Mouse (Mus musculus): Measurements from ENCODE around the gene Insc.

Gene Insc

DNA sequence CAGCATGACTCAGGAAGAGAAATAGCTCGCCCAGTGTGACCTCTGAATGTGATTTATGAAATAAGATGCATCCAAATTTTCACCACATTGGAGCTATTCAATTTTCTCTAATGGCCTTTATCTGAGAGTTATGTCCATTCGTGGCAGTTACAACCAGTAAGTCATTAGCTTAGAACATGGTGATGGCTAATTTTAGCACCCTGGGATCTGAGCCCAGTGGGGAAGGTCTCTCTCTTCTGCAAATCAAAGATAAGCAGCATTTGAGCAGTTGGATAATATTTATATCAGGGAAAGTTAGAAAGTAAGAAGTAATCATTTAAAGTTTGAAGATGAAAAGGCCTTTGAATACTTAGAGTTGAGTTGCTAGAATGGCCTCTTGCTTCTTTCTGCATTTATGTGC, 19.2 kb downstream of the Insc start:
- DNase-seq (ENCODE audit: low read depth, low spot score): no peak

DNA sequence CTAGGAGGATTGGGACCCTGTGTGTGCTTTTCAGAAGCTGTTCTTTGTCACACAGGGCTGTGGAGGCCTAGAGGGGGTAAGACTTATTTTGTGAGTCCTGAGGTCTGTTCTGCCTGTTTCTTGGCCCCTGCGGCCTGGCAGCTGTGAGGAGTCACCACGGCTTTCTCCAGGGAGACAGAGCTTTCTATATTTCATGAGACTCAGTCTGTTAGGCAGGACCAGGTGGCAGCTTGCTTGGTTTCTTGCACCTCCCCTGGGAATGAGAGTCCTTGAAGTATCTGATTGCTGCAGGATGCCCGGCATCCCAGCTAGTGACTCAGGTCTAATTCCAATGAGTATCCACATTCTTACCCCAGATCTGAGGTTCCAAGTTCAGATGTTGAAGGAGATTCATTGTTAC, 21.8 kb downstream of the Insc start:
- no peak for DNase-seq (ENCODE audit: low read depth, low spot score)

DNA sequence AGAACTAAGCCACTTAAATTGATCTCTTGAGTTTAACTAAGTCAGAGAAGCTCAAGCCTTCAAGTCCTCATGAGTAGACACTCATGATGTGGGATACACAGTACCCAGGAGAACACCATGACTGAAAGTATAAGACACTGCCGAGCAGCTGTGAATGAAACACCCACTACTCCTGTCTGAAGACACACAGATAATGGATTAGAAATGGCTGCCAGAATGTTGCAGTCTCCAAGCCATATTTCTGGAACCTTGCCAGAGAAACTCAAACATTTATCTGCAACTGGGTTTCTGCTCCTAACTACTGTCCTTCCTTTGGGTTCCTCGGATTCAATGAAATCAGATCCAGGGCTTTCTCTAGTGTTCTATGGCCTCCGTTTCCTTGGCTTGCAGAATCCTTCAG, 23.0 kb downstream of the Insc start:
- DNase-seq (ENCODE audit: low read depth, low spot score): no peak

DNA sequence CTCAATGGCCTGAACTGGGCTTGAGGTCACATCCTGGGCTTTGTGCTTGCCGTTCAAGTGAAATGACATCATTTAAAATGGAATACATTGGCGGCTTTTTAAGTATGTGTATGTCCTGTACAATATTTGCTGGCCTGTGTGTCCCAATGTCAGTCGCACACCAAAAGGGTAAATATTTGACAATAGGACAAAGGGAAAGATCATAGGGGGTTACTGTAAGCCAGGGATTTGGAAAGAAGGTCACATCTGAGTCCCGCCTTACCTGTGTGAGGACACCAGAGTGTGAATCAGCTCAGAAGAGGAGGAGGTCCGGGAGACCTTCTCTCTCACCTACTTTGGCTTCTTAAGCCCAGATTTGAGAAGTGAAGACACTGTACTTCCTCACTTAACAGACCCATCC, 25.0 kb downstream of the Insc start:
- no peak for DNase-seq (ENCODE audit: low read depth, low spot score)

GRCm38 (mm10) chr7:114769041-114769440, 25.5 kb downstream of the Insc start:
- no peak for DNase-seq (ENCODE audit: low read depth, low spot score)

DNA sequence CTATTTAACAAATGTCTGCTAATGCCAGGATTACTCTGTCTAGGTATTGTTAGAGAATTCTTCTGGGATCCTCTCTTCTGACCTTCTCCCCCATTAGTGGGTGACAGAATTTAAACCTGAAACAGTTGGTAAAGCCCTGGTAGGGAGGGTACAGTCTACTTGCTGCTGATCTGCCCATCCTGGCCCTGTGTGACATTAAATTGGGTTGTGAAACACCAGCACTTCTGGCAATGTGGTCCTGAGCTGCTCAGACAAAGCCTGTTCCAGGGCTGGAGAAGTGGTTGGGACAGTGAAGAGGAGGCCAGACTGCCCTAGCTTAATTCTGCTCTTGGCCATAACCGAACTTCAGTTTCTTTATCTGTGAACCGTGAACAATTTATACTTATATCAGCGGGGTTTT, 27.1 kb downstream of the Insc start:
- DNase-seq (ENCODE audit: low read depth, low spot score): no peak

DNA sequence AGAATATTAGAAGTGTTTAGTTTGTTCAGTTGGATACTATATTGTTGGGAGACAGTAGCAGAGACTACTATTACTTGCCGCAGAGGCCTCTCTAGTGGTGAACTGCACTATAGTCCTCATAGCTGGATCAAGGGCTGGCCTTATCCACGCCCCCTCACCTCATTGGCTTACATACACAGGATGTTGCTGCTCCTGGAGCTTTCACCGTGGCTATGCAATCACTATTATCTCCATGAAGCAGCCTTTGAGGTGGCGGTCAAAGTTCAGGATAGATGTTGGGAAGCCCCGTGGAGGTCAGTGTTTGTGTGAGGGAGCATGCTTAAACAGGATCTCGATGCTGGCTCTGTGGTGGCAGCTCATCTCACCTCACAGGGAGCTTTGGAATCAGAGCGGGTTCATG, 28.3 kb downstream of the Insc start:
- DNase-seq (ENCODE audit: low read depth, low spot score): no peak

- no peak for DNase-seq (ENCODE audit: low read depth, low spot score)
Measured at GRCm38 (mm10) chr7:114773781-114774180, 30.3 kb downstream of the Insc start.

DNA sequence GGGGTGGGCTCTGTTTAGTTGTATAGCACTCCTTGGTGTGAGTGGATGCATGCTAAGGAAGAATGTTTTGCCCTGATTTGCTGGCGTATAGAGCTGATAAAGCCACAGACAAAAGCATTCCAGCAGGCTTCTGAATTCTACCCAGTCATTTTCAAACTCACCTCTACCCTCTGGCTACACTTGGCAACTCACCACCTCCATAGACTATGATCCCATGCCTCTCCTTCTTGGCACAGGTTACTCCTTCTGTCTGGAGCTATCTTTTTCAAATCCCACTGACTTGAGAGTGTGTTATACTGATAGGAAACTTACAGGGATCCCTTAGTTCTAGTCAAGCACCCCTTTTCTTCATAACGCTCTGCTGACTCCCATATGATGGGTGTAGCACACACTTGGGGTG, 32.4 kb downstream of the Insc start:
- DNase-seq (ENCODE audit: low read depth, low spot score): no peak

- no peak for DNase-seq (ENCODE audit: low read depth, low spot score)
Measured at GRCm38 (mm10) chr7:114778156-114778770, 34.8 kb downstream of the Insc start.

DNA sequence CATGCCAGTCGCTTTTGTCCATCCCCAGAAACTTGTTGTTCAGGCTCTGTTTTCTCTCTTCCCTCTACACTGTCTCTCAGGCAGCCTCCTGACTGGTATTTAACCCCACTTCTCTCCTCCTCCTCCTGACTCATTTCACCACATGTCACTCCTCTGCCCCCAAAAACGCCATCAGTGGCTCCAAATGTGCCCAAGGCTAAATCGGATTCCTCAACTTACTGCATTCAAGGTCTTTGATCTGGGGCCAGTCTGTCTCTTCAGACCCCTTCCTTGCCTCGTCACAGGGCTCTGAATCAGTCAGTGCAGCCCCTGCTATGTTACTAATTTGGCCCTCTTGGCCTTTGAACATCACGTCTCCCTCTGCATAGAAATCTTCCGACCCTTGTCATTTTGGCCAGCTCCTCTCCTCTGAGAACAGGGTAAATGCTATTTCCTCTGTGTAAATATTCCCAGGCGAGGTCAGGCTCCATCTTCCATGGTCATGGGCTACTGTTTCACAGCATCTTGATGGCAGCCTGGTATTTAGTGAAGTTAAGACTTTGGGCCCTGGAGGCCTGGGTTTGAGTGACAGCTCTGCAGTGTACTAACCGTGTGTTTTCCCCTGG, 35.7 kb downstream of the Insc start:
- DNase-seq (ENCODE audit: low read depth, low spot score): no peak

- no peak for DNase-seq (ENCODE audit: low read depth, low spot score)
Measured at GRCm38 (mm10) chr7:114783291-114783690, 39.8 kb downstream of the Insc start.

- DNase-seq (ENCODE audit: low read depth, low spot score): no peak
Measured at GRCm38 (mm10) chr7:114791087-114791486, 47.6 kb downstream of the Insc start.

DNA sequence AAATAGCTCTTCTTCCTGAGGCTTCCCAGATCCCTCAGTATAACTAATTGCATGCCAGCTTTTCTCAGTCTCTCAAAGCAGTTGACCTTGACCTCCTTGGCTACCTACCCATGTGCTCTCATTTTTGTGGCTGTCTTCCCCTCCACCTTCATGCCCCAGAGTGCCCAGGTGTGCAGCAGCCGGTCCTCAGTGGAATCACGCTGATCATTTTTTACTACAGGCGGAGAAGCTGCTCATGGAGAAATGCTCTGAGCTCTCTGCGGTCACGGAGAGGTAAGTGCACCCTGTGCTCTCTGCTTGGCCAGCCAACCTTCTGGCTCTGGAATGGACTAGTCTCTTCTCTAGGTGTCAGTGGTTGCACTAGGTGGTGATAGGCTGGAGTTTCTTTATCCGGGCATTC, 48.5 kb downstream of the Insc start:
- DNase-seq (ENCODE audit: low read depth, low spot score): no peak

DNA sequence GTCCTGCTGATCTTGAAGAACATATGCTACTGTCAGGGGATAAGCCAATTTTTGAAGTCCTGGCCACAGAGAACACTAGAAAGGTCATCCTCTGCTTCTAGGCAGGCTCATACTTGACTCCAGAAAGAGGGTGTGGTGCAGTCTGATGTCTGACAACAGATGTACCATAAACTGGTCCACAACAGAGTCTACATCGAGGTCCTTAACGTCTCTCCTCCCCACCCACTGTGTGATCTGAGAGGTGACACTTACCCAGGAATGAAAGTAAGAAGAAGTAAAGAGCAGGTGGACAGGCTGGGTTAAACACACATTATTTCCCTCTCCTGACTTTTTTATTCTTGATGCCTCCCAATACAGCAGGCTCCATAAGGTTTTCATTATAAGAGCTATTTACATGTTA, 50.9 kb downstream of the Insc start:
- DNase-seq (ENCODE audit: low read depth, low spot score): no peak

- DNase-seq (ENCODE audit: low read depth, low spot score): no peak
Measured at GRCm38 (mm10) chr7:114802576-114802975, 59.1 kb downstream of the Insc start.

DNA sequence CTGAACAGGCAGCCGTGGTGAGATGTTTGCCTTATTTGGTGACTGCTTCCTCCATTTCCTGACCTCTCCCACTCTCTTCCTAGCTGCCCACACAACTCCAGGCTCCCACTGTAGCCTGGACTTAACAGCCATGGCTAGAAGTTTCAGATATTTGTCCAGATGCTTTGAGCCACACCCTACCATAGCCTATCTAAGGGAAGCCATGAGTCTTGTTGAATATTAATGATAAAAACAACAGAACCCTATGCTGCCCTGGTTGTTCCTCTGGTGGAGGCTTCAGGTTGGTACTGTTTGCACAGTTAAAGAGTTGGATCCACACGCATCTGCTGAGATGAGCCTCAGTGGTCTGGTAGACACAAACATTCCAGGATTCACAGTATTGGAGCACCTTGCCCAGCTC, 61.8 kb downstream of the Insc start:
- DNase-seq (ENCODE audit: low read depth, low spot score): no peak

- no peak for DNase-seq (ENCODE audit: low read depth, low spot score)
Measured at GRCm38 (mm10) chr7:114807343-114807742, 63.8 kb downstream of the Insc start.

- no peak for DNase-seq (ENCODE audit: low read depth, low spot score)
Measured at GRCm38 (mm10) chr7:114808341-114808740, 64.8 kb downstream of the Insc start.

DNA sequence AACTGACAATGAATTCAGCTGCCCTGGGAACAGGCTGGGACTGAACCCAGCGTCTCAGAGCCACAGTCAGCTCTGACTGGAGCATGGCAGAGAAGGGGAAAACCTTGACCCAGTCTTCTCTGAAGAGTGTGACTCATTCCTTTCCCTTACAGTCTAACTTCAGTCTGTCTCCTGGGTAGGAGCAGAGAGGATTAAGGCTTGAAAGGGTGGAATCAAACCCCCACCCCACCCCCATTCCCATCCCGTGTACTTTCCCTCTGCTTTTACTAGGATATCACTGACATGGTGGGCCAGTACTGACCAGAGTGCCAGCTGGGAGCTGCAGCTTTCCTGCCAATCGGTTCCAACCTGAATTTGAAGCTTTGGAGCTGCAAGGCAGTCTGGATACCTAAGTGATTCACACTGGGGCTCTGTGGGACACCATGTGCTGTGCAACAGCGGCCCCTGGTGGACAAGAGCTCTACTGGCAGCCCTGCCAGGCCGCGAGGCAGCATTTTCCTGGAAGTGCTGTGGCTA, 73.9 kb downstream of the Insc start:
- DNase-seq (ENCODE audit: low read depth, low spot score): peak; percentile 71

GRCm38 (mm10) chr7:114817879-114818278, 74.4 kb downstream of the Insc start:
- no peak for DNase-seq (ENCODE audit: low read depth, low spot score)

DNA sequence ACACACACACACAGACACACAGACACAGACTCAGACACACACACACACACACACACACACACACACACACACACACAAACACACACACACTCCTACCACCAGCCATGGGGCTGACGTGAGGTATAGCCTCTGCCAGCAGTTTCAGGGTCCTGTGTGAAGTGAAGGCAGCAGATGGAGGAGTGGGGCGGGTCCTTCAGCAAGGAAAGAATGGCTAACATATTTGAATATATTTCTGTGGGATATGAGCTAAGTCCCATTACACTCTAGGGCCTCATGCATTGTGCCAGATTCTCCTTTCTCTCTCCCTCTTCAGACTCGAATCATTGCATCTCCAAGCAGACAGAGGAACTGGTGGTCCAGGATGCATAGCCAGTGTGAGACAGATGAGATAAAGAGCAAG, 74.9 kb downstream of the Insc start:
- DNase-seq (ENCODE audit: low read depth, low spot score): no peak

- no peak for DNase-seq (ENCODE audit: low read depth, low spot score)
Measured at GRCm38 (mm10) chr7:114818836-114819235, 75.3 kb downstream of the Insc start.

DNA sequence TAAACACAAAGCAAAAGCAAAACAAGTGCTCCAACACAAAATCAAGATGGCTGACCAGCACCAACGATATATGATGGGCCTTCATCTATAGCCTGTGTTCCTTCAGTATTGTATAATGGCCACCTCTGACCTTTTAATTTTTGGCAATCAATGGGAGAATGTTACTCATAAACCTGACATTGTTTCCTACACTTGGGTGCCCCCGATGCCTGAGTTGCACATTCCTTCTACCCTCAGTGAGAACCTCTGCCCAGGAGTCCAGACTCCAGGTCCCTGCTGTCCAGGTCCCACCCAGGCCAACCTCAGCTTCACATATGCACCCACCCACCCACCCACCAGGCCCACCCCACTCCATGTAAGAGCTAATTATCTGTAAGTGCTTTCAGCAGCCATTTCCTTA, 79.2 kb downstream of the Insc start:
- no peak for DNase-seq (ENCODE audit: low read depth, low spot score)

Data from retina, postnatal 7 days (tissue).